Mouse (Mus musculus) bone marrow macrophage, adult 2 months (primary cell): Measurements from ENCODE around the gene Myo16. TPM values are rescaled to one million over a fixed set of nuclear protein-coding genes. Genes with fewer than 3 reads are reported as not detected.

ENCODE experiments used
- H3K27ac ChIP-seq: 2 replicates; pipeline ENCODE4 v1.5.1; 2012; ENCODE audit warnings: low read depth, low read length; ENCODE audit not compliant: insufficient read depth
- H3K4me1 ChIP-seq: 2 replicates; pipeline ENCODE4 v1.6.1; 2012; ENCODE audit warnings: low read length; ENCODE audit not compliant: control insufficient read depth, insufficient read depth
- H3K4me3 ChIP-seq: 2 replicates; pipeline ENCODE4 v1.5.1; 2012; ENCODE audit warnings: mild to moderate bottlenecking, low read length, moderate library complexity; ENCODE audit not compliant: insufficient read depth
- CTCF ChIP-seq: IDR thresholded peaks from 2 replicates; pipeline ENCODE4 v1.5.1; 2012; ENCODE audit warnings: low read depth, mild to moderate bottlenecking, low read length, moderate library complexity
- POLR2A ChIP-seq: IDR thresholded peaks from 2 replicates; pipeline ENCODE4 v1.6.1; 2012; ENCODE audit warnings: mild to moderate bottlenecking, low read depth, low read length, borderline replicate concordance
- polyA plus RNA-seq: library from polyadenylated mRNA; stranded (reverse); fragments of >200 nt; gene quantifications from 2 replicates; pipeline ENCODE4 v1.2.4, GENCODE M21; 2012; ENCODE audit not compliant: missing spikeins, insufficient read depth, insufficient read length

Myo16 gene
- polyA plus RNA-seq, 1 experiment = not detected

- Histone ChIP-seq H3K4me3 (no peak overlapping the region), H3K4me1 (peaks cover 10% of the 10 kb centered on the region)
- no peak for TF ChIP-seq POLR2A
- no peak for TF ChIP-seq CTCF
These were observed 265.3 kb downstream of the Myo16 start for GRCm38 (mm10) chr8:10418971-10419370.

DNA sequence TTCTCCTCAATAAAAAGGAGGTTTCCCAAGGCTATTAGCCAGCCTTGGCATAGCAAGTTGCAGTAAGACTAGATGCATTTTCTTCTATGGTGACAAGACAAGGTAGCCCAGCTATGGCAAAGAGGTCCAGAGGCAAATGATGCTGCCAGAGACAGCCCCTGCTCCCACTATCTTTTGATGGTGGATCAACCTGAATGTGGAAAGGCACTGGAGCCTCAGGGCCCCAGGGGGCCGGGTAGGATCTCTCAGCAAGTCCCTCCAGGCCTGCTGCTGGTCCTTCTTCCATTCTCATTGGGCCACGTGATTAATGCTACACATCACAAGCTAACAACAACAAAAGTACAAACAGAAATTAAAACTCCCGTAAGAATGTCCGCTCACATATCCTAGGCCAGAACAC is 266.0 kb downstream of the Myo16 start:
- Histone ChIP-seq H3K27ac (no peak overlapping the region), H3K4me3 (no peak overlapping the region), H3K4me1 (peaks cover 10% of the 10 kb centered on the region)
- no peak for TF ChIP-seq CTCF
- TF ChIP-seq POLR2A = no peak

More at GRCm38 (mm10) chr8:10418971-10419370, 265.3 kb downstream of the Myo16 start:
- no peak overlapping the region for H3K27ac ChIP-seq

DNA sequence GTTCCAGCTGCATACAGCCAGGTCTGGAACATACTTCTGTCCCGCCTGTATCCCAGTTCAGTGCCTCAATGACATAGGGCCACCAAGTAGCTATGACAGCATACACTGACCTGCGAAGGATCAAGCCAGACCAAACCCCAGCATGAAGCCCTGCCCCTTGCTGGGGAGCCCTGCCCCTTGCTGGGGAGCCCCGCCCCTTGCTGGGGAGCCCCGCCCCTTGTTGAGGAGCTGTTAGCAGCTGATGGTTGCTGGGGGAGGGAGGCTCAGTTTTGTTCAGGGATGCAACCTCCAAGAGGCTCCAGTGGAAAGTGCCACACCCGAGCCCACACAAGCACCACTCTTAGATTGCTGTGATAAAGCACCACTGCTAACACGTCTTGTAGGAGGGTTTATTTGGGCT is 266.8 kb downstream of the Myo16 start:
- H3K4me1 ChIP-seq = peaks cover 5% of the 10 kb centered on the region
- TF ChIP-seq POLR2A (no peak), CTCF (no peak)
- H3K27ac ChIP-seq = no peak overlapping the region
- no peak overlapping the region for H3K4me3 ChIP-seq

GRCm38 (mm10) chr8:10421516-10422090 is 267.9 kb downstream of the Myo16 start:
- H3K4me1 ChIP-seq = no peaks in the 10 kb centered on the region
- TF ChIP-seq CTCF = no peak
- TF ChIP-seq POLR2A = no peak
- no peak overlapping the region for H3K4me3 ChIP-seq
- no peak overlapping the region for H3K27ac ChIP-seq

GRCm38 (mm10) chr8:10435492-10435891 is 281.8 kb downstream of the Myo16 start:
- TF ChIP-seq POLR2A (no peak), CTCF (no peak)
- no peak overlapping the region for H3K27ac ChIP-seq
- no peak overlapping the region for H3K4me3 ChIP-seq
- peaks cover 4% of the 10 kb centered on the region for H3K4me1 ChIP-seq

- no peak overlapping the region for H3K27ac ChIP-seq
- peak; percentile 95 for TF ChIP-seq CTCF
- TF ChIP-seq POLR2A = no peak
- no peak overlapping the region for H3K4me3 ChIP-seq
- peaks cover 2% of the 10 kb centered on the region for H3K4me1 ChIP-seq
These were observed 285.1 kb downstream of the Myo16 start for GRCm38 (mm10) chr8:10438772-10439171.

- Histone ChIP-seq H3K4me3 (no peak overlapping the region), H3K27ac (no peak overlapping the region), H3K4me1 (no peaks in the 10 kb centered on the region)
- TF ChIP-seq CTCF (no peak), POLR2A (no peak)
These were observed 286.1 kb downstream of the Myo16 start for GRCm38 (mm10) chr8:10439595-10440453.

DNA sequence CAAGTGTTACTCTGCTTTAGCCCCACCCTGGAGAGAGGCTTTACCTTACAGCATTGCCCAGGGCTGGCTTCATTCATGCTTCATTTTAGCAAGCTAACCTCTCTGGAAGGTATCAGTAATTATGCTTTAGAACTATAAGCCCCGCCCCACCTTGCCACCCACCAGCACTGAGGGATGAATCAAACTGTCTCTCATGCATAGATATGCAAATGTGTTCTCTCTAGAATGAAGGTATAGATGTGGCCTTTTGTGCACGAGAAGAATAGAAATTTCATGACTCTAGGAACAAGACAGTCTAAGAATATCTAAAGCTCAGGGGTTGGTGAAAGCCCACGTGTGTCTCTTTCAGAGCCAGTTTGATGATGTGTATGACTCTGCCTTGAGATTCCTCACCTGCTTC is 288.9 kb downstream of the Myo16 start:
- H3K4me1 ChIP-seq = no peaks in the 10 kb centered on the region
- TF ChIP-seq CTCF (no peak), POLR2A (no peak)
- no peak overlapping the region for H3K27ac ChIP-seq
- H3K4me3 ChIP-seq = no peak overlapping the region

GRCm38 (mm10) chr8:10445011-10445410 is 291.3 kb downstream of the Myo16 start:
- no peak overlapping the region for H3K4me3 ChIP-seq
- no peak for TF ChIP-seq CTCF
- no peak for TF ChIP-seq POLR2A

GRCm38 (mm10) chr8:10448545-10448944 is 294.8 kb downstream of the Myo16 start:
- TF ChIP-seq POLR2A = no peak
- TF ChIP-seq CTCF = no peak
- H3K27ac ChIP-seq = no peak overlapping the region

More at GRCm38 (mm10) chr8:10445011-10445410, 291.3 kb downstream of the Myo16 start:
- no peak overlapping the region for H3K27ac ChIP-seq
- H3K4me1 ChIP-seq = no peaks in the 10 kb centered on the region

DNA sequence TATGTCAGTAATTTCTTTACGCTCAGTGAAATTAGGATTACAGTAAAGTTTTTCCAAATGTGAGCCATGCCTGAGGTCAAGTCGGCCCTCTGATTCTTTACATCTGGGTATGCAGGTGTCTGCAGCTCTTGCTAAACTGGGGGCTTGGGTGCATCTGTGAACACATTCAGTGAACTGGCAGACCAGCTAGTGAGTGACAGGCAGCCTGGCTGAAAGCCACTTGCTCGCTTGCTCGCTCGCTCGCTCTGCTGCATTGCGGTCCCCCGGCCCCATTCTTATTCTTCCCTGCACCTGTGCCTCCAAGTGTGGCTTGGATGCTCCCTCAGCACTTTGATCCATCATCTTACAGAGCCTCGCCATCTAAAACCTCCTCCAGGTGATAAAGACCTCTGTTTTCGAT is 299.3 kb downstream of the Myo16 start:
- no peaks in the 10 kb centered on the region for H3K4me1 ChIP-seq
- TF ChIP-seq CTCF (no peak), POLR2A (no peak)
- H3K27ac ChIP-seq = no peak overlapping the region
- H3K4me3 ChIP-seq = no peak overlapping the region

More at GRCm38 (mm10) chr8:10448545-10448944, 294.8 kb downstream of the Myo16 start:
- H3K4me1 ChIP-seq = no peaks in the 10 kb centered on the region
- no peak overlapping the region for H3K4me3 ChIP-seq
